Mouse (Mus musculus): ENCODE data around the gene H2-Aa.

GRCm38 (mm10) chr17:34260551-34260950 lies 27.1 kb downstream of the H2-Aa start:
- TF ChIP-seq EP300 (IDR thresholded peaks at IDR 0.05) (no peak), CTCF (IDR thresholded peaks at IDR 0.05) (no peak)

All from lung, postnatal 0 days (tissue).